Mouse (Mus musculus) macrophage (primary cell): ENCODE data around the gene Gm5965. TPM values are rescaled to one million over a fixed set of nuclear protein-coding genes. Genes with fewer than 3 reads are reported as not detected.

Experiments used
- polyA plus RNA-seq: library from polyadenylated mRNA; stranded (reverse); fragments of 250-400 nt; gene quantifications from 3 replicates; pipeline ENCODE4 v1.2.4, GENCODE M21; 2018; ENCODE audit warnings: inconsistent platforms

Gm5965 gene
- polyA plus RNA-seq, 1 experiment from 2014 or later, result not detected

Other genes starting within 250 kb of the Gm5965 start
- not detected in 3 replicates for gene Cldn8, start 214.7 kb upstream of the Gm5965 start, polyA plus RNA-seq
- gene Krtap24-1, start 165.6 kb upstream of the Gm5965 start, polyA plus RNA-seq, result not detected in 3 replicates
- not detected in 3 replicates for gene 2310079G19Rik, start 150.2 kb upstream of the Gm5965 start, polyA plus RNA-seq
- gene Krtap26-1, start 130.1 kb upstream of the Gm5965 start, polyA plus RNA-seq, result not detected in 3 replicates
- not detected in 3 replicates for gene Krtap27-1, start 106.2 kb upstream of the Gm5965 start, polyA plus RNA-seq
- not detected in 3 replicates for gene 2310061N02Rik, start 69.9 kb upstream of the Gm5965 start, polyA plus RNA-seq
- gene Krtap13-1, start 49.0 kb upstream of the Gm5965 start, polyA plus RNA-seq, result not detected in 3 replicates
- gene Krtap13, start 26.3 kb upstream of the Gm5965 start, polyA plus RNA-seq, result not detected in 3 replicates
- not detected in 3 replicates for gene 2310034C09Rik, start 19.0 kb upstream of the Gm5965 start, polyA plus RNA-seq
- gene 2310057N15Rik, start 3.7 kb upstream of the Gm5965 start, polyA plus RNA-seq, result not detected in 3 replicates
- not detected in 3 replicates for gene Gm20741, start 34.3 kb downstream of the Gm5965 start, polyA plus RNA-seq
- gene Krtap15, start 42.3 kb downstream of the Gm5965 start, polyA plus RNA-seq, result not detected in 3 replicates
- not detected in 3 replicates for gene Krtap14, start 48.2 kb downstream of the Gm5965 start, polyA plus RNA-seq
- not detected in 3 replicates for gene Krtap19-1, start 91.5 kb downstream of the Gm5965 start, polyA plus RNA-seq
- gene Krtap19-2, start 96.4 kb downstream of the Gm5965 start, polyA plus RNA-seq, result not detected in 3 replicates
- not detected in 3 replicates for gene Krtap19-3, start 100.1 kb downstream of the Gm5965 start, polyA plus RNA-seq
- gene Krtap19-4, start 107.2 kb downstream of the Gm5965 start, polyA plus RNA-seq, result not detected in 3 replicates
- gene Krtap19-5, start 118.6 kb downstream of the Gm5965 start, polyA plus RNA-seq, result not detected in 3 replicates
- gene Krtap19-9b, start 154.4 kb downstream of the Gm5965 start, polyA plus RNA-seq, result not detected in 3 replicates
- gene Krtap16-3, start 185.0 kb downstream of the Gm5965 start, polyA plus RNA-seq, result not detected in 3 replicates
- gene Krtap22-2, start 232.9 kb downstream of the Gm5965 start, polyA plus RNA-seq, result not detected in 3 replicates
- gene Gm10229, start 237.4 kb downstream of the Gm5965 start, polyA plus RNA-seq, result not detected in 3 replicates